Mouse (Mus musculus): Measurements from ENCODE around the gene Upk3a. TPM values are rescaled to one million over a fixed set of nuclear protein-coding genes. Genes with fewer than 3 reads are reported as not detected.

The Upk3a gene
- polyA plus RNA-seq, 1 experiment: not detected

DNA sequence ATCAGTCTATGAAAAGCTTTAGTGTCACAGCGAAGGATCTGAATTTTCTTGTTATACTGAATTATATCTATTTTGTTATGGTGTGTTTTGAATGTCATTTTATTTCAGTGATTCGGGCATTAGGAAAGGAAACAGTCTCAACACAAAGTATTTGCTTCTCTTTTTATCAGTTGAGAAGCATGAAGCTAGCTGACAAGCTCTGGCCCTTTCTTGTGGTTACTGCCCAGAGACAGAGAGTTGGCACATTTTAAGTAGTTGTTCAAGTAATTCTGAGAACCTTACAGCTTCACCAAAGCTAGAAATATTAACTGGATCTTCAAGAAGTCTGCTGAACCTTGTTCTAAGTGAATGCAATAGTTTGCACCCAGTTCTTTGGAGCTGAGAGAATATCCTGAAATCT lies 46.5 kb downstream of the Upk3a start:
- no peaks in the 10 kb centered on the region for H3K79me2 ChIP-seq (ENCODE audit: control insufficient read depth, insufficient read depth)
- H3K36me3 ChIP-seq (ENCODE audit: control insufficient read depth, insufficient read depth): peaks cover 66% of the 10 kb centered on the region
- no peak overlapping the region for H3ac ChIP-seq (ENCODE audit: control insufficient read depth, insufficient read length)
- H3K27me3 ChIP-seq (ENCODE audit: control insufficient read depth, insufficient read depth, insufficient read length): no peaks in the 10 kb centered on the region
- no peak overlapping the region for H3K4me2 ChIP-seq (ENCODE audit: low read depth)
- TF ChIP-seq USF1 (IDR thresholded peaks at IDR 0.05; ENCODE audit: low read depth): no peak
- TF ChIP-seq POLR2A (IDR thresholded peaks at IDR 0.05; ENCODE audit: insufficient read length, low read depth): no peak
- no peak for TF ChIP-seq MYOD1 (IDR thresholded peaks at IDR 0.05; ENCODE audit: control insufficient read depth in 1 of 3, insufficient read length in 2 of 3, low read depth in 2 of 3)
- no peak for TF ChIP-seq CEBPB (IDR thresholded peaks at IDR 0.05; ENCODE audit: insufficient read depth, poor library complexity, severe bottlenecking)
- no peak for TF ChIP-seq TCF3 (IDR thresholded peaks at IDR 0.05; ENCODE audit: insufficient read length, low read depth)
- TF ChIP-seq POLR2AphosphoS2 (IDR thresholded peaks at IDR 0.05; ENCODE audit: insufficient read length, low read depth): no peak
- no peak for TF ChIP-seq MYOG (IDR thresholded peaks at IDR 0.05; ENCODE audit: control insufficient read depth in 1 of 3, insufficient read depth in 1 of 3, insufficient read length in 2 of 3, low read depth in 2 of 3)
- TF ChIP-seq REST (IDR thresholded peaks at IDR 0.05; ENCODE audit: insufficient read depth, insufficient read length): no peak
- no peak for TF ChIP-seq MAX (IDR thresholded peaks at IDR 0.05; ENCODE audit: low read depth)
- no peak for TF ChIP-seq SRF (IDR thresholded peaks at IDR 0.05; ENCODE audit: control insufficient read depth, insufficient read length, low read depth)
- TF ChIP-seq E2F4 (IDR thresholded peaks at IDR 0.05; ENCODE audit: insufficient read depth): no peak
- no peak for TF ChIP-seq TCF12 (IDR thresholded peaks at IDR 0.05; ENCODE audit: insufficient read depth, poor library complexity, severe bottlenecking)
- H3K4me3 ChIP-seq: no peak overlapping the region

DNA sequence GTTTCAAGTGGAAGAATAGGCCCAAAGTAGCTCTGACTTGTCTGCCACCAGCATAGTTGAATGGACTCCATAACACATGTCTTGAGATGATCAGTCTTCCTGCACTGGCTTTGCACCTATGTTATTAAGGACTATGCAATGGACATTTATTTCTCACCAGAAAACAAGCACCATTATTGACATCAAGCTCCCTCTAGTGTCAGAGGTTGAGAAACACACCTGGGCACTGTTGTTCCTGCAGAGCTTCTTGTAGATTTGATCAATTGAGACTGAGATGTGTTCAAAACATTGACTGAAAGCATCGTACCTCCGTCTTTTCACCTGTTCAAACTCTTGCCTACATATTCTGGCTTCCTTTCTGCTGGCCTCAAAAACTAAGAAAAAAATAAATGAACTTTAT lies 53.6 kb downstream of the Upk3a start:
- no peak overlapping the region for H3K4me3 ChIP-seq
- no peaks in the 10 kb centered on the region for H3K79me2 ChIP-seq (ENCODE audit: control insufficient read depth, insufficient read depth)
- H3K36me3 ChIP-seq (ENCODE audit: control insufficient read depth, insufficient read depth): no peaks in the 10 kb centered on the region
- no peak overlapping the region for H3K4me2 ChIP-seq (ENCODE audit: low read depth)
- H3ac ChIP-seq (ENCODE audit: control insufficient read depth, insufficient read length): no peak overlapping the region
- TF ChIP-seq CEBPB (IDR thresholded peaks at IDR 0.05; ENCODE audit: insufficient read depth, poor library complexity, severe bottlenecking) (no peak), MYOG (IDR thresholded peaks at IDR 0.05; ENCODE audit: control insufficient read depth in 1 of 3, insufficient read depth in 1 of 3, insufficient read length in 2 of 3, low read depth in 2 of 3) (no peak), TCF3 (IDR thresholded peaks at IDR 0.05; ENCODE audit: insufficient read length, low read depth) (no peak), E2F4 (IDR thresholded peaks at IDR 0.05; ENCODE audit: insufficient read depth) (no peak), MAX (IDR thresholded peaks at IDR 0.05; ENCODE audit: low read depth) (no peak), POLR2AphosphoS2 (IDR thresholded peaks at IDR 0.05; ENCODE audit: insufficient read length, low read depth) (no peak), SRF (IDR thresholded peaks at IDR 0.05; ENCODE audit: control insufficient read depth, insufficient read length, low read depth) (no peak), POLR2A (IDR thresholded peaks at IDR 0.05; ENCODE audit: insufficient read length, low read depth) (no peak), TCF12 (IDR thresholded peaks at IDR 0.05; ENCODE audit: insufficient read depth, poor library complexity, severe bottlenecking) (no peak), REST (IDR thresholded peaks at IDR 0.05; ENCODE audit: insufficient read depth, insufficient read length) (no peak), USF1 (IDR thresholded peaks at IDR 0.05; ENCODE audit: low read depth) (no peak), MYOD1 (IDR thresholded peaks at IDR 0.05; ENCODE audit: control insufficient read depth in 1 of 3, insufficient read length in 2 of 3, low read depth in 2 of 3) (no peak)
- no peaks in the 10 kb centered on the region for H3K27me3 ChIP-seq (ENCODE audit: control insufficient read depth, insufficient read depth, insufficient read length)

Other genes with a start within 250 kb of the Upk3a start
- 0.18 TPM for gene Phf21b, start 161.1 kb upstream of the Upk3a start, polyA plus RNA-seq (2012; fragmentation: generic; extraction: Trizol)
- 0.10 TPM for gene Gm29666, start 97.1 kb upstream of the Upk3a start, polyA plus RNA-seq (2012; fragmentation: generic; extraction: Trizol)
- 31.0 TPM for gene Nup50, start 93.7 kb upstream of the Upk3a start, polyA plus RNA-seq (2012; fragmentation: generic; extraction: Trizol)
- gene 5031439G07Rik, start 28.6 kb upstream of the Upk3a start, polyA plus RNA-seq (2012; fragmentation: generic; extraction: Trizol): 44.0 TPM
- 16.0 TPM for gene Fam118a, start 11.8 kb downstream of the Upk3a start, polyA plus RNA-seq (2012; fragmentation: generic; extraction: Trizol)
- gene Smc1b, start 114.8 kb downstream of the Upk3a start, polyA plus RNA-seq (2012; fragmentation: generic; extraction: Trizol): 0.02 TPM
- gene Ribc2, start 114.9 kb downstream of the Upk3a start, polyA plus RNA-seq (2012; fragmentation: generic; extraction: Trizol): not detected
- 13.4 TPM for gene Fbln1, start 188.8 kb downstream of the Upk3a start, polyA plus RNA-seq (2012; fragmentation: generic; extraction: Trizol)

All from myocyte (in vitro differentiated cells).